ENCODE assay signal across 8 mouse cellular contexts in genomic region chr4:150854839-150855246, GRCm38 (mm10). TPM values are rescaled to one million over a fixed set of nuclear protein-coding genes. Genes with fewer than 3 reads are reported as not detected.
DNase-seq lines count a peak whose midpoint lies in the region; ATAC-seq and TF ChIP-seq lines count a peak whose summit lies in the region.

No protein-coding gene starts in this region.

- H3K9ac ChIP-seq in CH12.LX (ENCODE audit: insufficient read depth, low read depth) = no peak overlapping the region
- peak overlapping the region; percentile 92 for H3K9ac ChIP-seq in forebrain, embryonic 13.5 days
- peak overlapping the region; percentile 59 for H3K9ac ChIP-seq in liver, embryonic 15.5 days
- H3K9ac ChIP-seq in neural tube, embryonic 12.5 days = peak overlapping the region; percentile 96
- peak overlapping the region; percentile 99 for H3K9ac ChIP-seq in stomach, postnatal 0 days (ENCODE audit: low read length)

- H3K27me3 ChIP-seq in CH12.LX (replicated peaks) = no peaks in the 10 kb centered on the region
- 0 out of 2 replicates have a peak, but pooled peaks cover 3% of the 10 kb centered on the region for H3K27me3 ChIP-seq in forebrain, embryonic 13.5 days
- peaks cover 49% of the 10 kb centered on the region for H3K27me3 ChIP-seq in liver, embryonic 15.5 days
- H3K27me3 ChIP-seq in neural tube, embryonic 12.5 days (replicated peaks) = no peaks in the 10 kb centered on the region
- H3K27me3 ChIP-seq in stomach, postnatal 0 days (ENCODE audit: control insufficient read depth, insufficient read depth, low read length) = no peaks in the 10 kb centered on the region

- TF ChIP-seq POLR2A in CH12.LX (IDR thresholded peaks at IDR 0.05; ENCODE audit: low read depth, low read length) = peak; percentile 35; the same call in 1 of the 2 replicates

- TF ChIP-seq EP300 in CH12.LX (IDR thresholded peaks at IDR 0.05; ENCODE audit: low read length) = no peak
- no peak for TF ChIP-seq EP300 in stomach, postnatal 0 days (optimal IDR thresholded peaks at IDR 0.05)

- no peak overlapping the region for H3K4me3 ChIP-seq in CH12.LX (replicated peaks in 1 of 3; ENCODE audit: low read depth in 2 of 3, low read length in 2 of 3, poor library complexity in 1 of 3)
- peak overlapping the region; percentile 82 for H3K4me3 ChIP-seq in forebrain, embryonic 13.5 days
- peak overlapping the region; percentile 63 for H3K4me3 ChIP-seq in liver, embryonic 15.5 days (replicated peaks)
- H3K4me3 ChIP-seq in neural tube, embryonic 12.5 days = peak overlapping the region; percentile 88
- H3K4me3 ChIP-seq in stomach, postnatal 0 days (ENCODE audit: low read depth, low read length) = peak overlapping the region; percentile 99

- H3K4me1 ChIP-seq in CH12.LX (ENCODE audit: control insufficient read depth in 1 of 2, insufficient read depth in 2 of 2) = no peaks in the 10 kb centered on the region
- H3K4me1 ChIP-seq in forebrain, embryonic 13.5 days = peaks cover 20% of the 10 kb centered on the region
- peaks cover 9% of the 10 kb centered on the region for H3K4me1 ChIP-seq in liver, embryonic 15.5 days (replicated peaks)
- peaks cover 25% of the 10 kb centered on the region for H3K4me1 ChIP-seq in neural tube, embryonic 12.5 days
- peaks cover 2% of the 10 kb centered on the region; the same call in 1 of the 2 replicates for H3K4me1 ChIP-seq in stomach, postnatal 0 days (replicated peaks; ENCODE audit: control insufficient read depth, insufficient read depth)

- no peaks in the 10 kb centered on the region for H3K79me2 ChIP-seq in CH12.LX (replicated peaks; ENCODE audit: control insufficient read depth, extremely low read depth, insufficient read depth, poor library complexity, severe bottlenecking)

- H3K36me3 ChIP-seq in CH12.LX (replicated peaks in 1 of 2; ENCODE audit: control insufficient read depth in 1 of 2, insufficient read depth in 1 of 2, low read length in 1 of 2) = no peaks in the 10 kb centered on the region
- H3K36me3 ChIP-seq in forebrain, embryonic 13.5 days (ENCODE audit: poor library complexity, severe bottlenecking) = no peaks in the 10 kb centered on the region
- no peaks in the 10 kb centered on the region for H3K36me3 ChIP-seq in liver, embryonic 15.5 days (replicated peaks)
- no peaks in the 10 kb centered on the region for H3K36me3 ChIP-seq in neural tube, embryonic 12.5 days
- no peaks in the 10 kb centered on the region for H3K36me3 ChIP-seq in stomach, postnatal 0 days (ENCODE audit: control insufficient read depth, insufficient read depth, low read length)

- DNase-seq in CH12.LX (ENCODE audit: extremely low read depth) = no peak
- peak; percentile 83 for DNase-seq in c-Kit-positive CD71-negative TER-119-negative erythroid progenitor cells, embryonic 14.5 days (ENCODE audit: low read depth)
- peak; percentile 97 for DNase-seq in heart, postnatal 10 days
- DNase-seq in kidney, postnatal 4 days = peak; percentile 98 to 99
- peak; percentile 98 for DNase-seq in stomach, postnatal 0 days (ENCODE audit: low spot score)

- dilution Hi-C loops in CH12.LX (cut with MboI; ENCODE audit: extremely low pct_ligation_motif_present, extremely low pct_unique_long_range_greater_than_20kb, low sequenced_read_pairs) = no loop called here

- in situ Hi-C loops in CH12.LX (cut with MboI; ENCODE audit: low pct_ligation_motif_present, low pct_unique_long_range_greater_than_20kb, low sequenced_read_pairs) = no loop called here

- TF ChIP-seq CTCF in CH12.LX (conservative IDR thresholded peaks at IDR 0.05 in 1 of 2, IDR thresholded peaks at IDR 0.05 in 1 of 2; ENCODE audit: low read depth in 2 of 2, low read length in 2 of 2) = no peak
- peak; percentile 76 for TF ChIP-seq CTCF in stomach, postnatal 0 days (IDR thresholded peaks at IDR 0.05; ENCODE audit: low read depth)

- H3K9me3 ChIP-seq in CH12.LX (replicated peaks; ENCODE audit: low read length) = no peaks in the 10 kb centered on the region
- H3K9me3 ChIP-seq in forebrain, embryonic 13.5 days (replicated peaks) = no peaks in the 10 kb centered on the region
- H3K9me3 ChIP-seq in liver, embryonic 15.5 days (replicated peaks) = no peaks in the 10 kb centered on the region
- H3K9me3 ChIP-seq in neural tube, embryonic 12.5 days = no peaks in the 10 kb centered on the region
- no peaks in the 10 kb centered on the region for H3K9me3 ChIP-seq in stomach, postnatal 0 days (ENCODE audit: control insufficient read depth, low read length)

- TF ChIP-seq RAD21 in CH12.LX (IDR thresholded peaks at IDR 0.05; ENCODE audit: low read depth, low read length) = no peak

- under 1% methylated on average over 58 of the region's 59 CpGs for WGBS in forebrain, embryonic 13.5 days
- under 1% methylated on average over 59 of the region's 59 CpGs for WGBS in liver, embryonic 15.5 days (ENCODE audit: insufficient replicate concordance)
- WGBS in neural tube, embryonic 12.5 days = under 1% methylated on average over 59 of the region's 59 CpGs
- WGBS in stomach, postnatal 0 days = 0% methylated on average over 52 of the region's 59 CpGs

- H3K4me2 ChIP-seq in CH12.LX (ENCODE audit: insufficient read depth, low read depth, poor library complexity, severe bottlenecking) = no peak overlapping the region
- H3K4me2 ChIP-seq in forebrain, embryonic 13.5 days = peak overlapping the region; percentile 72
- peak overlapping the region; percentile 71 for H3K4me2 ChIP-seq in liver, embryonic 15.5 days
- H3K4me2 ChIP-seq in neural tube, embryonic 12.5 days (replicated peaks) = peak overlapping the region; percentile 63
- peak overlapping the region; percentile 68 for H3K4me2 ChIP-seq in stomach, postnatal 0 days (replicated peaks; ENCODE audit: low read depth)

- peak; percentile 98 for ATAC-seq in forebrain, embryonic 13.5 days
- ATAC-seq in liver, embryonic 15.5 days (ENCODE audit: insufficient read depth) = peak; percentile 70
- ATAC-seq in neural tube, embryonic 12.5 days (ENCODE audit: low FRiP score, low read depth) = peak; percentile 96
- peak; percentile 87 for ATAC-seq in stomach, postnatal 0 days (ENCODE audit: low FRiP score, low TSS enrichment)

- H3K27ac ChIP-seq in CH12.LX (ENCODE audit: insufficient read depth, low read depth) = no peak overlapping the region
- H3K27ac ChIP-seq in forebrain, embryonic 13.5 days = peak overlapping the region; percentile 98
- H3K27ac ChIP-seq in liver, embryonic 15.5 days (replicated peaks) = peak overlapping the region; percentile 81
- H3K27ac ChIP-seq in neural tube, embryonic 12.5 days = peak overlapping the region; percentile 97
- H3K27ac ChIP-seq in stomach, postnatal 0 days (replicated peaks) = peak overlapping the region; percentile 100

- intact Hi-C loops in heart, postnatal 10 days (cut with DNase I) = loop anchor here (5.0 kb wide), 3 partner anchors 42 to 198 kb away; no protein-coding TSS in a partner anchor

TF ChIP-seq in CH12.LX, 34 proteins besides CTCF, POLR2A, EP300 and RAD21:
- no peak for TF ChIP-seq ZMIZ1 (IDR thresholded peaks at IDR 0.05; ENCODE audit: low read depth, low read length)
- TF ChIP-seq NRF1 (IDR thresholded peaks at IDR 0.05; ENCODE audit: low read depth, low read length) = peak; percentile 29; the same call in 1 of the 2 replicates

RNA-seq across cellular contexts. Expression of gene Errfi1, which starts 1.1 kb away (rescaled TPM):
- total RNA-seq in CH12.LX (2012; rRNA removed) (0.08 TPM in 2 replicates), CH12.LX (2014; rRNA removed) (0.28 and 0.35 TPM in 2 replicates)
- polyA plus RNA-seq in CH12.LX (2012; ENCODE audit: insufficient read length, low read depth) = 0.11 and 0.14 TPM in 2 replicates
- 13.7 TPM in 2 replicates for polyA plus RNA-seq in forebrain, embryonic 13.5 days (2015; fragmentation: Nextera tagmentation; extraction: Ambion mirVana)
- 10 to 100 TPM; 22.0 to 26.6 TPM for total RNA-seq in heart, postnatal 10 days (2021)
- 40.1 and 41.3 TPM in 2 replicates for polyA plus RNA-seq in liver, embryonic 15.5 days (2015; fragmentation: Nextera tagmentation; extraction: Ambion mirVana)
- polyA plus RNA-seq in neural tube, embryonic 12.5 days (2016; fragmentation: Nextera tagmentation; extraction: Ambion mirVana) = 56.1 and 60.3 TPM in 2 replicates
- polyA plus RNA-seq in stomach, postnatal 0 days (2015; fragmentation: Nextera tagmentation; extraction: Ambion mirVana) = 30.6 and 32.1 TPM in 2 replicates

RNA-seq across cellular contexts. Expression of gene Park7, which starts 59.4 kb away (rescaled TPM):
- 476 and 495 TPM in 2 replicates for total RNA-seq in CH12.LX (2012; rRNA removed)
- total RNA-seq in CH12.LX (2014; rRNA removed) = 337 and 374 TPM in 2 replicates
- polyA plus RNA-seq in CH12.LX (2012; ENCODE audit: insufficient read length, low read depth) = 555 and 674 TPM in 2 replicates
- polyA plus RNA-seq in forebrain, embryonic 13.5 days (2015; fragmentation: Nextera tagmentation; extraction: Ambion mirVana) = 414 and 420 TPM in 2 replicates
- 100 to 1,000 TPM; 203 to 204 TPM for total RNA-seq in heart, postnatal 10 days (2021)
- polyA plus RNA-seq in liver, embryonic 15.5 days (2015; fragmentation: Nextera tagmentation; extraction: Ambion mirVana) = 198 and 203 TPM in 2 replicates
- polyA plus RNA-seq in neural tube, embryonic 12.5 days (2016; fragmentation: Nextera tagmentation; extraction: Ambion mirVana) = 371 and 380 TPM in 2 replicates
- polyA plus RNA-seq in stomach, postnatal 0 days (2015; fragmentation: Nextera tagmentation; extraction: Ambion mirVana) = 253 and 262 TPM in 2 replicates

RNA-seq across cellular contexts. Expression of gene Tnfrsf9, which starts 59.5 kb away (rescaled TPM):
- 2.5 and 3.1 TPM in 2 replicates for total RNA-seq in CH12.LX (2012; rRNA removed)
- total RNA-seq in CH12.LX (2014; rRNA removed) = 2.1 and 2.2 TPM in 2 replicates
- polyA plus RNA-seq in CH12.LX (2012; ENCODE audit: insufficient read length, low read depth) = 2.8 and 2.9 TPM in 2 replicates
- 0.13 and 0.16 TPM in 2 replicates for polyA plus RNA-seq in forebrain, embryonic 13.5 days (2015; fragmentation: Nextera tagmentation; extraction: Ambion mirVana)
- under 1 TPM in 1 of 2 experiments, not detected in 1; 0.12 TPM for total RNA-seq in heart, postnatal 10 days (2021)
- polyA plus RNA-seq in liver, embryonic 15.5 days (2015; fragmentation: Nextera tagmentation; extraction: Ambion mirVana) = 0.13 and 0.23 TPM in 2 replicates
- polyA plus RNA-seq in neural tube, embryonic 12.5 days (2016; fragmentation: Nextera tagmentation; extraction: Ambion mirVana) = 0.29 and 0.83 TPM in 2 replicates
- polyA plus RNA-seq in stomach, postnatal 0 days (2015; fragmentation: Nextera tagmentation; extraction: Ambion mirVana) = 0.22 and 0.23 TPM in 2 replicates

Comparison
In these comparisons a context has a peak if more than half of its experiments do, and no peak if none do; other contexts are left out.
1. H3K4me3 ChIP-seq: peak in forebrain, embryonic 13.5 days (single experiment), liver, embryonic 15.5 days (single experiment), neural tube, embryonic 12.5 days (single experiment) and stomach, postnatal 0 days (single experiment); none in CH12.LX (0 of 3).
2. RNA of gene Errfi1, which starts 1.1 kb away (polyA plus RNA-seq): 56.1 to 60.3 TPM in neural tube, embryonic 12.5 days, 40.1 to 41.3 TPM in liver, embryonic 15.5 days, 30.6 to 32.1 TPM in stomach, postnatal 0 days and 13.7 TPM in forebrain, embryonic 13.5 days; 0.11 to 0.14 TPM in CH12.LX; every median in the first group is over 10 times any median in the second.
3. Peak in every context shown above with its lines, with median percentiles within 50 percentile points of each other: ATAC-seq.